Comparison of ENCODE assay signal across 36 mouse cellular contexts in the genomic region with DNA sequence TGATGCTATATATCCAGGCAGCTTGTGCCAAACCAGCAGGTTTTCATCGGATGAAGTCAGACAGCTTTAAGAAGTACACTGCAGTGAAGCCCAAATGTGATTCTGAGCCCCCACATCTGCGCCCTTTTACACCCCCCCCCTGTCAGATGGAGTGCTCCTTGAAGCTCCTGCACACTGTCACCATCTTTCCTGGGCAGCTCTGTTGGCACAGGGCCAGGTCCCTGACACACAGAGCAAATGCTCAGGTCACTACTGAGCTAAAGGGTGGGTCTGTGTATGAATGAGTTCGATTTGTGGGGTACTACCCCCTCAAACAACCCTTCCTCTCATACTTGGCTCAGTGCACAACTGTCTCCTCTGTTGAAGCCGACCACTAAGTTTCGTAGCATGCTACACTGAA. TPM values are rescaled to one million over a fixed set of nuclear protein-coding genes. Genes with fewer than 3 reads are reported as not detected.
DNase-seq lines count a peak whose midpoint lies in the region; ATAC-seq and TF ChIP-seq lines count a peak whose summit lies in the region.
"Had no signal": no experiment of that assay in that cellular context is flagged by ENCODE, and none has a peak within 500 bp of the region (broad histone marks: within the 10 kb centered on the region; RNA-seq: fewer than 3 reads in every experiment).

No protein-coding gene starts in this region.

- no peaks in the 10 kb centered on the region for H3K9me3 ChIP-seq in stomach, embryonic 16.5 days (replicated peaks; ENCODE audit: control insufficient read depth, low read length)
- H3K9me3 ChIP-seq in stomach, postnatal 0 days (ENCODE audit: control insufficient read depth, low read length): no peaks in the 10 kb centered on the region
- H3K9me3 ChIP-seq: embryonic facial prominence, embryonic 10.5 days; embryonic facial prominence, embryonic 13.5 days; forebrain, embryonic 13.5 days; G1E; hindbrain, embryonic 13.5 days had no signal

- H3K27me3 ChIP-seq in stomach, embryonic 16.5 days (ENCODE audit: control insufficient read depth, insufficient read depth, low read length): no peaks in the 10 kb centered on the region
- H3K27me3 ChIP-seq in stomach, postnatal 0 days (ENCODE audit: control insufficient read depth, insufficient read depth, low read length): no peaks in the 10 kb centered on the region
- H3K27me3 ChIP-seq: embryonic facial prominence, embryonic 13.5 days had no signal

- H3K27ac ChIP-seq in stomach, embryonic 16.5 days (ENCODE audit: low read length): no peak overlapping the region
- no peak overlapping the region for H3K27ac ChIP-seq in stomach, postnatal 0 days (replicated peaks)
- H3K27ac ChIP-seq: embryonic facial prominence, embryonic 10.5 days; embryonic facial prominence, embryonic 13.5 days; gastrocnemius, adult 2 months; hindbrain, embryonic 13.5 days had no signal

- intact Hi-C loops in left cerebral cortex, postnatal 4 days (cut with DNase I): no loop called here

- no peak overlapping the region for H3K4me3 ChIP-seq in stomach, embryonic 16.5 days (replicated peaks; ENCODE audit: low read length)
- H3K4me3 ChIP-seq in stomach, postnatal 0 days (ENCODE audit: low read depth, low read length): no peak overlapping the region
- H3K4me3 ChIP-seq: embryonic facial prominence, embryonic 10.5 days; embryonic facial prominence, embryonic 13.5 days; erythroblast, embryonic 14.5 days; forebrain, embryonic 13.5 days; gastrocnemius, adult 2 months; hindbrain, embryonic 13.5 days had no signal

- peak; percentile 43 to 67 for DNase-seq in cerebellum, postnatal 14 days
- no peak for DNase-seq in cerebellum, adult 11-12 months
- DNase-seq in left cerebral cortex, postnatal 4 days: peak; percentile 60
- no peak for DNase-seq in left cerebral cortex, adult 8-10 months (ENCODE audit: low spot score in 2 of 2)
- peak; percentile 36 for DNase-seq in retina, postnatal 1 day
- DNase-seq in retina, embryonic 14.5 days (ENCODE audit: low spot score): no peak
- DNase-seq in stomach, postnatal 0 days (ENCODE audit: low spot score): no peak
- DNase-seq: adrenal gland, postnatal 10 days; adrenal gland, postnatal 36 days; B cell, adult 2 months; cerebellum, adult 11 months; cerebellum, adult 8-10 months; embryo, embryonic 11 days; forebrain, postnatal 0 days; gastrocnemius, adult 2 months; gastrocnemius, postnatal 14 days; heart, adult 11 months had no signal

- H3K4me2 ChIP-seq in stomach, embryonic 16.5 days (ENCODE audit: low read depth, low read length): no peak overlapping the region
- no peak overlapping the region for H3K4me2 ChIP-seq in stomach, postnatal 0 days (replicated peaks; ENCODE audit: low read depth)
- H3K4me2 ChIP-seq: embryonic facial prominence, embryonic 13.5 days; forebrain, embryonic 13.5 days; heart, embryonic 11.5 days; hindbrain, embryonic 13.5 days had no signal

- H3K36me3 ChIP-seq in stomach, embryonic 16.5 days (ENCODE audit: control insufficient read depth, insufficient read depth, low read length): no peaks in the 10 kb centered on the region
- no peaks in the 10 kb centered on the region for H3K36me3 ChIP-seq in stomach, postnatal 0 days (ENCODE audit: control insufficient read depth, insufficient read depth, low read length)
- H3K36me3 ChIP-seq: embryonic facial prominence, embryonic 10.5 days; embryonic facial prominence, embryonic 13.5 days; G1E; hindbrain, embryonic 13.5 days had no signal

- 55% methylated on average over 5 of the region's 5 CpGs for WGBS in stomach, embryonic 16.5 days
- WGBS in stomach, postnatal 0 days: 54% methylated on average over 5 of the region's 5 CpGs

- TF ChIP-seq EP300 in stomach, postnatal 0 days (optimal IDR thresholded peaks at IDR 0.05): no peak

- H3K9ac ChIP-seq in stomach, embryonic 16.5 days (ENCODE audit: low read length): no peak overlapping the region
- H3K9ac ChIP-seq in stomach, postnatal 0 days (ENCODE audit: low read length): no peak overlapping the region
- H3K9ac ChIP-seq: embryonic facial prominence, embryonic 13.5 days; forebrain, embryonic 13.5 days; forebrain, postnatal 0 days; hindbrain, embryonic 13.5 days had no signal

- H3K4me1 ChIP-seq in stomach, embryonic 16.5 days (ENCODE audit: control insufficient read depth, insufficient read depth, low read length): no peaks in the 10 kb centered on the region
- H3K4me1 ChIP-seq in stomach, postnatal 0 days (replicated peaks; ENCODE audit: control insufficient read depth, insufficient read depth): no peaks in the 10 kb centered on the region
- H3K4me1 ChIP-seq: embryonic facial prominence, embryonic 13.5 days had no signal

- peak; percentile 21; the same call in 1 of the 2 replicates for ATAC-seq in stomach, embryonic 16.5 days (ENCODE audit: insufficient read depth, low FRiP score)
- ATAC-seq in stomach, postnatal 0 days (ENCODE audit: low FRiP score, low TSS enrichment): no peak
- ATAC-seq: hindbrain, embryonic 16.5 days; inflammation-experienced regulatory T-cells, adult 6 months; Patski had no signal

- no peak for TF ChIP-seq CTCF in stomach, postnatal 0 days (IDR thresholded peaks at IDR 0.05; ENCODE audit: low read depth)

RNA-seq across cellular contexts. Expression of gene Htr3a, which starts 18.5 kb away (rescaled TPM):
- total RNA-seq in left cerebral cortex, postnatal 4 days (2021): 1 to 10 TPM; 3.2 to 5.0 TPM
- 1 to 10 TPM; 5.8 to 8.6 (median 6.9) TPM for total RNA-seq in left cerebral cortex, adult 8-10 months (2022)
- 1.3 and 1.5 TPM in 2 replicates for polyA plus RNA-seq in stomach, embryonic 16.5 days (2015; fragmentation: Nextera tagmentation; extraction: Ambion mirVana)
- polyA plus RNA-seq in stomach, postnatal 0 days (2015; fragmentation: Nextera tagmentation; extraction: Ambion mirVana): 1.3 and 1.4 TPM in 2 replicates
- total RNA-seq: CH12.LX; G1E; gastrocnemius, adult 2 months; gastrocnemius, postnatal 14 days; gastrocnemius, postnatal 4 days; heart, postnatal 25 days; hematopoietic stem cell, adult 5-6 weeks had no signal
- polyA plus RNA-seq: G1E; inflammation-experienced regulatory T-cells, adult 6 months; Patski had no signal

RNA-seq across cellular contexts. Expression of gene Htr3b, which starts 35.4 kb away (rescaled TPM):
- total RNA-seq in left cerebral cortex, postnatal 4 days (2021): not detected
- not detected for total RNA-seq in left cerebral cortex, adult 8-10 months (2022)
- 0.24 and 0.30 TPM in 2 replicates for polyA plus RNA-seq in stomach, embryonic 16.5 days (2015; fragmentation: Nextera tagmentation; extraction: Ambion mirVana)
- polyA plus RNA-seq in stomach, postnatal 0 days (2015; fragmentation: Nextera tagmentation; extraction: Ambion mirVana): 0.19 and 0.21 TPM in 2 replicates
- total RNA-seq: CH12.LX; G1E; gastrocnemius, adult 2 months; gastrocnemius, postnatal 14 days; gastrocnemius, postnatal 4 days; heart, adult 8-10 months; heart, postnatal 25 days; hematopoietic stem cell, adult 5-6 weeks had no signal
- polyA plus RNA-seq: cortical plate, adult 2 months; erythroblast, embryonic 14.5 days; forebrain, embryonic 13.5 days; forebrain, postnatal 0 days; frontal cortex, adult 2 months; G1E; heart, embryonic 11.5 days; heart, postnatal 0 days; inflammation-experienced regulatory T-cells, adult 6 months; Patski had no signal

RNA-seq across cellular contexts. Expression of gene Usp28, which starts 55.7 kb away (rescaled TPM):
- total RNA-seq in left cerebral cortex, postnatal 4 days (2021): 10 to 100 TPM; 39.3 to 45.1 TPM
- 10 to 100 TPM; 39.0 to 43.0 (median 41.7) TPM for total RNA-seq in left cerebral cortex, adult 8-10 months (2022)
- 18.5 and 27.4 TPM in 2 replicates for polyA plus RNA-seq in stomach, embryonic 16.5 days (2015; fragmentation: Nextera tagmentation; extraction: Ambion mirVana)
- 6.6 and 8.1 TPM in 2 replicates for polyA plus RNA-seq in stomach, postnatal 0 days (2015; fragmentation: Nextera tagmentation; extraction: Ambion mirVana)

Comparison
In these comparisons a context has a peak if more than half of its experiments do, and no peak if none do; other contexts are left out.
1. DNase-seq: peak in cerebellum, postnatal 14 days (2 of 2), left cerebral cortex, postnatal 4 days (single experiment) and retina, postnatal 1 day (single experiment); none in cerebellum, adult 11-12 months (single experiment), left cerebral cortex, adult 8-10 months (0 of 2), retina, embryonic 14.5 days (single experiment) and stomach, postnatal 0 days (single experiment).